8 mouse cellular contexts compared by ENCODE assay signal in genomic region chr13:47194695-47195094, GRCm38 (mm10).
DNase-seq lines count a peak whose midpoint lies in the region; ATAC-seq and TF ChIP-seq lines count a peak whose summit lies in the region.

No protein-coding gene starts in this region.

- no peak for TF ChIP-seq CTCF in left cerebral cortex, adult 2 months (IDR thresholded peaks at IDR 0.05)

- peaks cover 22% of the 10 kb centered on the region for H3K4me1 ChIP-seq in embryonic facial prominence, embryonic 15.5 days
- H3K4me1 ChIP-seq in intestine, embryonic 15.5 days (replicated peaks): peaks cover 7% of the 10 kb centered on the region

- peak overlapping the region; percentile 82 for H3K4me2 ChIP-seq in embryonic facial prominence, embryonic 15.5 days (replicated peaks)
- H3K4me2 ChIP-seq in intestine, embryonic 15.5 days (replicated peaks): peak overlapping the region; percentile 91

- no peaks in the 10 kb centered on the region for H3K36me3 ChIP-seq in embryonic facial prominence, embryonic 15.5 days
- H3K36me3 ChIP-seq in intestine, embryonic 15.5 days: no peaks in the 10 kb centered on the region

- no peak for DNase-seq in left cerebral cortex, adult 2 months (ENCODE audit: extremely low spot score in 1 of 2, low spot score in 2 of 2)
- no peak for DNase-seq in left cerebral cortex, adult 8-10 months (ENCODE audit: low spot score in 2 of 2)
- DNase-seq in neural tube, embryonic 10.5 days (ENCODE audit: extremely low spot score, low spot score): peak; percentile 22
- DNase-seq in thymus, postnatal 14 days: no peak
- no peak for DNase-seq in urinary bladder, adult 18-20 months (ENCODE audit: low spot score in 2 of 2)
- no peak for DNase-seq in left cerebral cortex, postnatal 36 days (ENCODE audit: low spot score in 2 of 2)

- peak overlapping the region; percentile 60 for H3K4me3 ChIP-seq in left cerebral cortex, adult 2 months
- peak overlapping the region; percentile 49 for H3K4me3 ChIP-seq in embryonic facial prominence, embryonic 15.5 days (replicated peaks)
- peak overlapping the region; percentile 50 for H3K4me3 ChIP-seq in intestine, embryonic 15.5 days (replicated peaks)

- no peak overlapping the region for H3K9ac ChIP-seq in embryonic facial prominence, embryonic 15.5 days
- no peak overlapping the region for H3K9ac ChIP-seq in intestine, embryonic 15.5 days

- H3K9me3 ChIP-seq in embryonic facial prominence, embryonic 15.5 days (replicated peaks): no peaks in the 10 kb centered on the region
- H3K9me3 ChIP-seq in intestine, embryonic 15.5 days: no peaks in the 10 kb centered on the region

- intact Hi-C loops in left cerebral cortex, adult 2 months (cut with DNase I): no loop called here
- intact Hi-C loops in left cerebral cortex, postnatal 36 days (cut with DNase I): loop anchor here (5.0 kb wide), 1 partner anchor 33 kb away; no protein-coding TSS in a partner anchor

- no peak for ATAC-seq in embryonic facial prominence, embryonic 15.5 days (ENCODE audit: insufficient number of reproducible peaks, low FRiP score, low TSS enrichment, low read depth)
- no peak for ATAC-seq in intestine, embryonic 15.5 days

- H3K27me3 ChIP-seq in embryonic facial prominence, embryonic 15.5 days: peaks cover 6% of the 10 kb centered on the region
- H3K27me3 ChIP-seq in intestine, embryonic 15.5 days (replicated peaks): 0 out of 2 replicates have a peak, but pooled peaks cover 3% of the 10 kb centered on the region

- peak overlapping the region; percentile 85 for H3K27ac ChIP-seq in left cerebral cortex, adult 2 months
- H3K27ac ChIP-seq in embryonic facial prominence, embryonic 15.5 days (replicated peaks): 0 out of 2 replicates have a peak overlapping the region, but pooled peaks have one; percentile 7
- H3K27ac ChIP-seq in intestine, embryonic 15.5 days: no peak overlapping the region

- 18% methylated on average over 11 of the region's 11 CpGs for WGBS in embryonic facial prominence, embryonic 15.5 days
- WGBS in intestine, embryonic 15.5 days: 19% methylated on average over 11 of the region's 11 CpGs
